Mouse (Mus musculus): ENCODE data around the gene Txndc15. TPM values are rescaled to one million over a fixed set of nuclear protein-coding genes. Genes with fewer than 3 reads are reported as not detected.

The Txndc15 gene
- total RNA-seq (2023) = 10 to 100 TPM; 11.3 to 17.6 TPM

DNA sequence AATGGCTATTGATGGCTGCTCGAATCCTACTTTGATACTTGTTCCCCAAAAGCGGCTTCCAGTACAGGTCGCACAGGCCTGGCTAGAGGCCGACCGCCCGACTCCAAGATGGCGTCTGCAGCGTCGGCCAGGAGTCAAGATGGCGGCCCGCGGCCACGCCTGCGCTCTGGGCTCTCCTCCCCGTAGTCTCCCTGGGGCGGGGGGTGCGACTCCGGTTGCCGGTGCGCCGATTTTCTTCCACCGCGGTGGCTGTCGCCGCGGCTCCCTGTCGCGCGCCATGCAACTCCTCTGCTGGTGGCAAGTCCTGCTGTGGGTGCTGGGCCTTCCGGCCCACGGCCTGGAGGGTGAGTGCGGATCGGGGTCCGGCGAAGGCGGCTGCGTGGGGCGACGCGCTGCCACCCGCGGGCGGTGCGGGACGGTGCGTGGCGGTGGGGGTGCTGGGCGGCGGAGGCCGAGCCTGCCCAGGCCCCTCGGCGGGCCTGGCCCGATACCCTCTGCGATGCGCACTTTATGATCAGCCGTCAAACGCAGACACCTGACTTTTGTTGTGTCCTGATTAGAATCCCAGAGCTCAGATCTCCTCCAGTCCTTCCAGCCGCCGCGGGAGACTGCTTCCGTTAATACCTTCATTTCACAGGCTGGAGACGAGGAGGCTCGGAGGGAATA is at the start of gene Txndc15:
Gene Txndc15, plus strand, starts transcription at position 150 of the 666 bp plus-strand sequence.

DNA sequence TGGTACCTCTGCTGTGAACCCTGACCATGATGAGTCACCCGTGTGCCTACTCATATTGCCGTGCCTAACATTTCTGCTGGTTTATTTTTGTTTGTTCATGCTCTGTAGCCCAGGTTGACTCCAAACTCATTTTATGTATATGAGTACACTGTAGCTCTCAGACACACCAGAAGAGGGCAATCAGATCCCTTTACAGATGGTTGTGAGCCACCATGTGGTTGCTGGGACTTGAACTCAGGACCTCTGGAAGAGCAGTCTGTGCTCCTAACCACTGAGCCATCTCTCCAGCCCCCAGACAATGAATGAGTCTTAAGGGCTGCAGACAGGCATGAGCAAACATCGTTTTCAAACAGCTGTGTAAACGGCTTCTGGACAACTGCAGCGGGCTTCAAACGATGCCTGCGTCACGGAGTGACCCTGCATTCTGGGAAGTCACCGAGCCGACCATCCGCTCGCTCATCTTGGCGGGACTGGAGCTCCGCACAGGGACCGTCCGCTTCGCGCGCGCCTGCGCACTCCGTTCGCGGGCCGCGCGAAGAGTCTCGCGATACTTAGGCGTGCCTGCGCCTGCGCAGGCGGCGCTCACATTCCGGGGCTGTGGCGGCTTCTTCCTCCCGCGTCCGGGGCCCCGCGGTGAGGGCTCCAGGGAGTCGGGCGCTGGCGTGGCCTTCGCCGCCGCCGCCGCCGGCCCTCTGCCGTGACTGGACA is 21.8 kb upstream of the Txndc15 start, which contains the start of gene B230219D22Rik:
Gene B230219D22Rik, plus strand, starts transcription at position 590 of the 708 bp plus-strand sequence.

DNA sequence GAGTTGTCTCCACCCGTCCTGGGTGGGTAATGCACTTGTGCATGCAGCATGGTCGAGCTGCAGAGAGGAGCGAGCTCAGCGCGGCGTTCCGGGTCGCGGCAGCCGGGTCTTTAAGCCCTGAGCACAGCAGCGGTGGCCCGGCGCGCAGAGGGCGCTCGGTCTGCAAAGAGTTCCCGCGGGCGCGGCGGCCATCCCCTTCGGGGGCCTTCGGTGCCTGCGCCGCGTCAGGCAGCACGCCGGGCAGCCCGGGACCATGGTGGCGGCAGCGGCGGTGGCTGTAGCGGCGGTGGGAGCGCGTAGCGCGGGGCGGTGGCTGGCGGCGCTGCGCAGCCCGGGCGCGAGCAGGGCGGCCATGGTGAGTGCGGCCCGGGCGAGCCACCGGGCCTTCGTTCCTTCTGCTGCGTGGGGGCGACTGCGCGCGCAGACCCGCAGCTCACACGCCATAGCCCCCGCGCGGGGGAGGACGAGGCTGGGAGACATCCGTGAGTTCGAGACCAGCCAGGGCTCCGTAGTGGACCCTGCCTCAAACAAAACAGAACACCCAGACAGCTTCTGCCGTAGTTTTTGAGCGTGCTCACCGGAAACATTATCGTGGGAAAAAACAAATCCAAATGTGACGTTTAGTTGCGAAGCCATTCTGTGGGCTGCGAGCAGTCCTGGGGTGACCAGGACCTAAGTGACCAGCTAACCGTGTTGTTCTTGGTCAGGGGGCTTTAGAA is 12.8 kb downstream of the Txndc15 start, which contains the start of gene Pcbd2:
Gene Pcbd2, plus strand, starts transcription at position 249 of the 719 bp plus-strand sequence.

Other genes starting within 250 kb of the Txndc15 start
- gene Dbn1, start 226.5 kb upstream of the Txndc15 start, total RNA-seq (2023) = under 1 TPM; 0.20 to 0.47 TPM
- 100 to 1,000 TPM; 107 to 126 TPM for gene Pdlim7, start 201.0 kb upstream of the Txndc15 start, total RNA-seq (2023)
- 100 to 1,000 TPM; 326 to 337 TPM for gene Dok3, start 185.4 kb upstream of the Txndc15 start, total RNA-seq (2023)
- 10 to 100 TPM; 36.1 to 39.6 TPM for gene Ddx41, start 178.0 kb upstream of the Txndc15 start, total RNA-seq (2023)
- 10 to 100 TPM; 84.2 to 84.9 TPM for gene Fam193b, start 143.5 kb upstream of the Txndc15 start, total RNA-seq (2023)
- gene Tmed9, start 140.9 kb upstream of the Txndc15 start, total RNA-seq (2023) = 10 to 100 TPM; 61.5 to 73.1 TPM
- gene B4galt7, start 114.8 kb upstream of the Txndc15 start, total RNA-seq (2023) = 10 to 100 TPM in 1 of 2 experiments, 1 to 10 TPM in 1; 10.0 to 10.5 TPM
- gene Caml, start 91.6 kb upstream of the Txndc15 start, total RNA-seq (2023) = 10 to 100 TPM; 11.4 to 12.8 TPM
- 10 to 100 TPM; 34.6 to 38.5 TPM for gene Ddx46, start 79.6 kb upstream of the Txndc15 start, total RNA-seq (2023)
- 10 to 100 TPM; 24.5 to 28.5 TPM for gene B230219D22Rik, start 21.5 kb upstream of the Txndc15 start, total RNA-seq (2023)
- gene Pcbd2, start 12.7 kb downstream of the Txndc15 start, total RNA-seq (2023) = 10 to 100 TPM; 36.2 to 37.8 TPM
- not detected for gene Catsper3, start 69.9 kb downstream of the Txndc15 start, total RNA-seq (2023)
- not detected for gene Pitx1, start 121.5 kb downstream of the Txndc15 start, total RNA-seq (2023)